Mouse (Mus musculus) gastrocnemius, adult 2 months (tissue): ENCODE measurements around the gene Zmiz2. TPM values are rescaled to one million over a fixed set of nuclear protein-coding genes. Genes with fewer than 3 reads are reported as not detected.
A peak's percentile ranks its signal among the peaks of the same experiment; 100 is the strongest.

ENCODE experiments used
- DNase-seq: peaks from one replicate; pipeline ENCODE4 v3.0.0; 2022
- H3K27ac ChIP-seq: fragments of 200-600 bp; 2 replicates; pipeline ENCODE4 v1.8.1; 2022; ENCODE audit warnings: mild to moderate bottlenecking
- H3K4me3 ChIP-seq: fragments of 200-600 bp; 2 replicates; pipeline ENCODE4 v1.8.1; 2022; ENCODE audit warnings: mild to moderate bottlenecking, moderate library complexity
- CTCF ChIP-seq: fragments of 200-600 bp; IDR thresholded peaks from 2 replicates; pipeline ENCODE4 v1.8.1; 2022; ENCODE audit warnings: antibody characterized with exemption, mild to moderate bottlenecking, moderate library complexity
- intact Hi-C: fragments of 180-260 bp; cut with DNase I; formaldehyde crosslinking; loops from one replicate; pipeline ENCODE4 v1.15.1; 2025
- total RNA-seq, 2 experiments: library from RNA; stranded (reverse); gene quantifications; 2 replicates each; pipeline ENCODE4 v1.2.3; 2021

Zmiz2 gene
- total RNA-seq, 2 experiments from 2014 or later, result 45.4 to 52.0 TPM

- no peak for DNase-seq
- no peak for TF ChIP-seq CTCF
- Histone ChIP-seq H3K27ac (no peak overlapping the region), H3K4me3 (no peak overlapping the region)
- intact Hi-C loops, result no loop called here
These were observed 16.1 kb upstream of the Zmiz2 start for GRCm38 (mm10) chr11:6372784-6373183.

DNA sequence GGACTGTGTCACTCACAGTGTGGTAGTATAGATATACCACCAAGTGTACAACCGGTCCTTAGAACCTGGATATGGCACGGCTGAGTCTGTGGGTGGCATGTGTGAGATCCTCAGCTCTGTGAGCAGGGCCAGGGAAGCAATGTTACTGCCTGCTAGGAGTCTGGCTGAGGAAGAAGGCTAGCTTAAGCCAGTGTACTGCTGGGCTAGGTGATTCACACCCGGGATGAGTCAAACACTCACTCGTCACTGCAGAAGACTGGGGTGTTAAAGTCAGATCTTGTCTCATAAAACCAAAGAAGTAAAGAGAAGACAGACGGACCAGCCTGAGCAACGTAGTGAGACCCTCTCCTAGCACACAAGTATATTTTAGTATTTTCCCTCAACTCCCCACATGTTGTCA, 8.0 kb upstream of the Zmiz2 start:
- no peak for DNase-seq
- no peak overlapping the region for H3K27ac ChIP-seq
- intact Hi-C loops, result no loop called here
- TF ChIP-seq CTCF, result no peak
- H3K4me3 ChIP-seq, result no peak overlapping the region

GRCm38 (mm10) chr11:6388126-6388725, 648 bp upstream of the Zmiz2 start:
- intact Hi-C loops, result no loop called here
- Histone ChIP-seq H3K27ac (peak overlapping the region; percentile 96), H3K4me3 (peak overlapping the region; percentile 97)
- DNase-seq, result no peak
- no peak for TF ChIP-seq CTCF

GRCm38 (mm10) chr11:6389483-6389921, 628 bp downstream of the Zmiz2 start:
- no peak for TF ChIP-seq CTCF
- peak overlapping the region; percentile 97 for H3K4me3 ChIP-seq
- H3K27ac ChIP-seq, result peak overlapping the region; percentile 87
- DNase-seq, result peak; percentile 50
- intact Hi-C loops, result no loop called here

- no peak for TF ChIP-seq CTCF
- Histone ChIP-seq H3K4me3 (peak overlapping the region; percentile 97), H3K27ac (peak overlapping the region; percentile 87)
- intact Hi-C loops, result no loop called here
- DNase-seq, result no peak
These were observed 1.6 kb downstream of the Zmiz2 start for GRCm38 (mm10) chr11:6390376-6391053.

GRCm38 (mm10) chr11:6391516-6392276, 2.8 kb downstream of the Zmiz2 start:
- peak overlapping the region; percentile 28 for H3K27ac ChIP-seq
- no peak for TF ChIP-seq CTCF
- DNase-seq, result no peak
- intact Hi-C loops, result no loop called here
- no peak overlapping the region for H3K4me3 ChIP-seq

DNA sequence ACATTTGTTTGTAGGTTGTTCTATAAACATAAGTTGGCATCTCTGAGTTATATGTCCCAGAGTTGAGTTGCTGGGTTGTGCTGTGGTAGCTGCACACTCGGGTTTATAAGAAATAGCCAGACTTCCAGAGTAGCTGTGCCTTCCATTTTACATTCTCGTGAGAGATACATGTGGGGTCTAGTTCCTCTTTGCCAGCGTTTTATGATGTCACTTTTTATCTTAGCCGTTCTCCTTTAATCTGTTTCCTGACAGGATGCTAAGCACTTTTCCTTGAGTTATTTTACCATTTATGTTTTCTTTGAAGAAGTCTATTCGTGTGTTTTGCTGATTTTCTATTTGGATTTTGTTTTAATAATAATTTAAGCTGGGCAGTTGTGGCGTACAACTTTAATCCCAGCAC, 4.0 kb downstream of the Zmiz2 start:
- DNase-seq, result no peak
- Histone ChIP-seq H3K4me3 (no peak overlapping the region), H3K27ac (0 out of 2 replicates have a peak overlapping the region, but pooled peaks have one; percentile 13)
- intact Hi-C loops, result no loop called here
- no peak for TF ChIP-seq CTCF

- peak; percentile 76 for DNase-seq
- no peak for TF ChIP-seq CTCF
- H3K4me3 ChIP-seq, result no peak overlapping the region
- H3K27ac ChIP-seq, result peak overlapping the region; percentile 77
- intact Hi-C loops, result no loop called here
These were observed 5.0 kb downstream of the Zmiz2 start for GRCm38 (mm10) chr11:6393866-6394265.

DNA sequence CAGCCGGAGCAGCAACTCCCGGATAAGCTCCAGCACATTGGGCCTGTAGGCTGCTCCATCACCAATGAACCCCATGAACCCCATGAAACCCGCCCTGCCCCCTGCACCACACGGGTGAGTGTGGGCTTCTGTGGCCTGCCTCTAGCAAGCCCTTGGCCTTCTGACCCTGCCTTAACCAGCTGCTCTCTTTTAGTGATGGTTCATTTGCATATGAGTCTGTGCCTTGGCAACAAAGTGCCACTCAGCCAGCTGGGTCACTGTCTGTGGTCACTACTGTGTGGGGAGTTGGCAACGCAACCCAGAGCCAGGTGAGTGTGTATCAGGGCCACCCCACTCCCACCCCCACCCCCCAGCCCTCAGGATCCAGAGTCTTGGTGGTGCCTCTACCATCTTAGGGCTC, 6.7 kb downstream of the Zmiz2 start:
- Histone ChIP-seq H3K27ac (no peak overlapping the region), H3K4me3 (no peak overlapping the region)
- intact Hi-C loops, result no loop called here
- no peak for DNase-seq
- TF ChIP-seq CTCF, result no peak

GRCm38 (mm10) chr11:6398141-6398540, 9.3 kb downstream of the Zmiz2 start:
- intact Hi-C loops, result no loop called here
- no peak for TF ChIP-seq CTCF
- Histone ChIP-seq H3K4me3 (no peak overlapping the region), H3K27ac (no peak overlapping the region)
- no peak for DNase-seq

GRCm38 (mm10) chr11:6402515-6403510, 13.9 kb downstream of the Zmiz2 start:
- TF ChIP-seq CTCF, result peak; percentile 85
- Histone ChIP-seq H3K4me3 (no peak overlapping the region), H3K27ac (peak overlapping the region; percentile 90; the same call in 1 of the 2 replicates)
- peak; percentile 88 for DNase-seq
- intact Hi-C loops, result no loop called here

DNA sequence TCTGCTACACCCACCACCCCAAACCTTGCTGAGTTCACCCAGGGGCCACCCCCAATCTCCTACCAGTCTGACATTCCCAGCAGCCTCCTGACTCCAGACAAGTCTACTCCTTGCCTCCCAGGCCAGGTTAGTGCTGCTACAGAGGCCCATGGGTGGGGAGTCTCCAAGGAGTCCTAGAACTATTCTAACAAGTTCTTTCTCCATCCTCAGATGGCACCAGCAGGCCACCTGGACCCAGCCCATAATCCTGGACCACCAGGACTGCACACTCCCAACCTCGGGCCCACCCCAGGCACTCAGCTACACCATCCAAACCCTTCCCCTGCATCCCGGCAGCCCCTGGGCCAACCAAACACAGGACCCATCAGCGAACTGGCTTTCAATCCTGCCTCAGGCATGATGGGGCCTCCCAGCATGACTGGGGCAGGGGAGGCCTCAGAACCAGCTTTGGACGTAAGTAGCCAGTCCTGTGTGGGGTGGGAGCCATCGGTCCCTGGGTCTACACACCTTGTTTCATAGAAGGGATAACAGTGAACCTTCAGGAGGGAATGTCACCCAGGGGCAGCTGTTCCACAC, 15.0 kb downstream of the Zmiz2 start:
- intact Hi-C loops, result no loop called here
- DNase-seq, result no peak
- Histone ChIP-seq H3K4me3 (no peak overlapping the region), H3K27ac (peak overlapping the region; percentile 90)
- no peak for TF ChIP-seq CTCF
